Mouse (Mus musculus) stomach, embryonic 14.5 days (tissue): Measurements from ENCODE around the gene Sec24b. TPM values are rescaled to one million over a fixed set of nuclear protein-coding genes. Genes with fewer than 3 reads are reported as not detected.

Experiments used
- ATAC-seq: fragments of 200-750 bp; cut with Nextera tagmentation; 2 replicates; pipeline ENCODE4 v1.8.0; 2017; ENCODE audit warnings: low read depth, moderate TSS enrichment; ENCODE audit not compliant: insufficient number of reproducible peaks, insufficient read depth, low FRiP score
- H3K27ac ChIP-seq: fragments of 300-500 bp; sonication (generic); 2 replicates; pipeline ENCODE4 v1.5.1; 2014; ENCODE audit warnings: mild to moderate bottlenecking, low read length, moderate library complexity, mixed read lengths
- H3K27me3 ChIP-seq: fragments of 300-500 bp; sonication (generic); 2 replicates; pipeline ENCODE4 v1.6.1; 2014; ENCODE audit warnings: low read length, control low read depth, mixed read lengths; ENCODE audit not compliant: control insufficient read depth, insufficient read depth
- H3K36me3 ChIP-seq: fragments of 300-500 bp; sonication (generic); 2 replicates; pipeline ENCODE4 v1.6.1; 2014; ENCODE audit warnings: mild to moderate bottlenecking, control low read depth, low read length, moderate library complexity, mixed read lengths; ENCODE audit not compliant: control insufficient read depth, insufficient read depth
- H3K4me1 ChIP-seq: fragments of 300-500 bp; sonication (generic); 2 replicates; pipeline ENCODE4 v1.6.1; 2014; ENCODE audit warnings: low read length, control low read depth, mixed read lengths; ENCODE audit not compliant: control insufficient read depth, insufficient read depth
- H3K4me2 ChIP-seq: fragments of 300-500 bp; sonication (generic); replicated peaks from 2 replicates; pipeline ENCODE4 v1.6.1; 2014; ENCODE audit warnings: low read depth, low read length, control low read depth
- H3K4me3 ChIP-seq: fragments of 300-500 bp; sonication (generic); 2 replicates; pipeline ENCODE4 v1.5.1; 2014; ENCODE audit warnings: low read depth, low read length, control low read depth
- H3K9ac ChIP-seq: fragments of 300-500 bp; sonication (generic); replicated peaks from 2 replicates; pipeline ENCODE4 v1.6.1; 2014; ENCODE audit warnings: low read depth, mild to moderate bottlenecking, control low read depth, low read length, moderate library complexity, mixed read lengths
- H3K9me3 ChIP-seq: fragments of 300-500 bp; sonication (generic); 2 replicates; pipeline ENCODE4 v1.6.1; 2016; ENCODE audit warnings: low read depth, low read length, control low read depth; ENCODE audit not compliant: control insufficient read depth
- WGBS: fragments of 180-500 bp; shearing (Covaris S2); extraction: QIAGEN DNeasy Blood & Tissue Kit; methylation state at CpG from one replicate; pipeline ENCODE4 v1.1.7; 2014; 5-methylcytosine and 5-hydroxymethylcytosine counted together
- polyA plus RNA-seq: library from polyadenylated mRNA; unstranded; fragments of >200 nt; fragmentation: Nextera tagmentation; extraction: Ambion mirVana; gene quantifications from 2 replicates; pipeline ENCODE4 v1.2.1, GENCODE M21; 2014

Gene Sec24b
- polyA plus RNA-seq, 1 experiment from 2014 or later: 37.1 TPM

- H3K4me1 ChIP-seq: no peaks in the 10 kb centered on the region
- H3K4me3 ChIP-seq: no peak overlapping the region
- no peaks in the 10 kb centered on the region for H3K27me3 ChIP-seq
- 88% methylated on average over 7 of the region's 7 CpGs for WGBS
- no peak overlapping the region for H3K27ac ChIP-seq
- no peaks in the 10 kb centered on the region for H3K9me3 ChIP-seq
- no peak overlapping the region for H3K9ac ChIP-seq
- H3K4me2 ChIP-seq: no peak overlapping the region
- peaks cover 70% of the 10 kb centered on the region for H3K36me3 ChIP-seq
- ATAC-seq: no peak
Observed at GRCm38 (mm10) chr3:130006141-130006540, 55.2 kb downstream of the Sec24b start.

- no peak for ATAC-seq
- no peak overlapping the region for H3K27ac ChIP-seq
- no peaks in the 10 kb centered on the region for H3K27me3 ChIP-seq
- H3K9ac ChIP-seq: no peak overlapping the region
- H3K4me1 ChIP-seq: no peaks in the 10 kb centered on the region
- no peaks in the 10 kb centered on the region for H3K9me3 ChIP-seq
- H3K4me3 ChIP-seq: no peak overlapping the region
- peaks cover 71% of the 10 kb centered on the region for H3K36me3 ChIP-seq
- 94% methylated on average over 11 of the region's 11 CpGs for WGBS
- H3K4me2 ChIP-seq: no peak overlapping the region
Observed at GRCm38 (mm10) chr3:130000926-130001325, 60.4 kb downstream of the Sec24b start.

- Histone ChIP-seq H3K36me3 (peaks cover 65% of the 10 kb centered on the region), H3K27me3 (no peaks in the 10 kb centered on the region), H3K4me3 (no peak overlapping the region), H3K27ac (no peak overlapping the region), H3K4me1 (no peaks in the 10 kb centered on the region), H3K9ac (no peak overlapping the region), H3K4me2 (no peak overlapping the region), H3K9me3 (no peaks in the 10 kb centered on the region)
- WGBS: 88% methylated on average over 6 of the region's 6 CpGs
- no peak for ATAC-seq
Observed at GRCm38 (mm10) chr3:129998526-129998925, 62.8 kb downstream of the Sec24b start.

GRCm38 (mm10) chr3:129998001-129998400, 63.4 kb downstream of the Sec24b start:
- no peaks in the 10 kb centered on the region for H3K4me1 ChIP-seq
- H3K4me3 ChIP-seq: no peak overlapping the region
- WGBS: 66% methylated on average over 7 of the region's 7 CpGs
- no peaks in the 10 kb centered on the region for H3K9me3 ChIP-seq
- ATAC-seq: no peak
- peaks cover 67% of the 10 kb centered on the region for H3K36me3 ChIP-seq
- no peaks in the 10 kb centered on the region for H3K27me3 ChIP-seq
- H3K27ac ChIP-seq: no peak overlapping the region
- no peak overlapping the region for H3K4me2 ChIP-seq
- H3K9ac ChIP-seq: no peak overlapping the region

GRCm38 (mm10) chr3:129997324-129997723, 64.0 kb downstream of the Sec24b start:
- H3K9ac ChIP-seq: no peak overlapping the region
- H3K4me1 ChIP-seq: no peaks in the 10 kb centered on the region
- ATAC-seq: no peak
- no peaks in the 10 kb centered on the region for H3K27me3 ChIP-seq
- H3K27ac ChIP-seq: no peak overlapping the region
- 69% methylated on average over 3 of the region's 3 CpGs for WGBS
- no peak overlapping the region for H3K4me3 ChIP-seq
- no peaks in the 10 kb centered on the region for H3K9me3 ChIP-seq
- no peak overlapping the region for H3K4me2 ChIP-seq
- peaks cover 68% of the 10 kb centered on the region for H3K36me3 ChIP-seq

GRCm38 (mm10) chr3:129987297-129987696, 74.1 kb downstream of the Sec24b start:
- no peak for ATAC-seq
- Histone ChIP-seq H3K27ac (no peak overlapping the region), H3K36me3 (peaks cover 81% of the 10 kb centered on the region), H3K4me1 (no peaks in the 10 kb centered on the region), H3K4me3 (no peak overlapping the region), H3K9ac (no peak overlapping the region), H3K27me3 (no peaks in the 10 kb centered on the region), H3K4me2 (no peak overlapping the region), H3K9me3 (no peaks in the 10 kb centered on the region)
- 90% methylated on average over 13 of the region's 13 CpGs for WGBS

GRCm38 (mm10) chr3:129985335-129985734, 76.0 kb downstream of the Sec24b start:
- Histone ChIP-seq H3K9ac (no peak overlapping the region), H3K27me3 (no peaks in the 10 kb centered on the region), H3K4me2 (no peak overlapping the region), H3K4me3 (no peak overlapping the region), H3K36me3 (peaks cover 66% of the 10 kb centered on the region), H3K9me3 (no peaks in the 10 kb centered on the region), H3K4me1 (no peaks in the 10 kb centered on the region), H3K27ac (no peak overlapping the region)
- no peak for ATAC-seq
- 90% methylated on average over 4 of the region's 4 CpGs for WGBS

- no peaks in the 10 kb centered on the region for H3K27me3 ChIP-seq
- 92% methylated on average over 5 of the region's 5 CpGs for WGBS
- H3K9ac ChIP-seq: no peak overlapping the region
- peaks cover 61% of the 10 kb centered on the region for H3K36me3 ChIP-seq
- no peaks in the 10 kb centered on the region for H3K4me1 ChIP-seq
- H3K4me2 ChIP-seq: no peak overlapping the region
- no peak overlapping the region for H3K4me3 ChIP-seq
- ATAC-seq: no peak
- no peak overlapping the region for H3K27ac ChIP-seq
- no peaks in the 10 kb centered on the region for H3K9me3 ChIP-seq
Observed at GRCm38 (mm10) chr3:129984797-129985196, 76.6 kb downstream of the Sec24b start.

GRCm38 (mm10) chr3:129982271-129982670, 79.1 kb downstream of the Sec24b start:
- no peaks in the 10 kb centered on the region for H3K4me1 ChIP-seq
- H3K9me3 ChIP-seq: no peaks in the 10 kb centered on the region
- no peak for ATAC-seq
- WGBS: 50% methylated on average over 5 of the region's 5 CpGs
- no peak overlapping the region for H3K9ac ChIP-seq
- no peak overlapping the region for H3K4me3 ChIP-seq
- H3K36me3 ChIP-seq: peaks cover 38% of the 10 kb centered on the region
- no peak overlapping the region for H3K4me2 ChIP-seq
- no peaks in the 10 kb centered on the region for H3K27me3 ChIP-seq
- H3K27ac ChIP-seq: no peak overlapping the region
